Mouse (Mus musculus) c-Kit-positive CD71-negative TER-119-negative erythroid progenitor cells, embryonic 14.5 days (primary cell): ENCODE data around the gene Galnt17.
A peak's percentile ranks its signal among the peaks of the same experiment; 100 is the strongest.

ENCODE experiments used
- DNase-seq: peaks from one replicate; pipeline ENCODE4 v3.0.0-alpha.2; 2013; ENCODE audit warnings: low read depth

The Galnt17 gene

DNA sequence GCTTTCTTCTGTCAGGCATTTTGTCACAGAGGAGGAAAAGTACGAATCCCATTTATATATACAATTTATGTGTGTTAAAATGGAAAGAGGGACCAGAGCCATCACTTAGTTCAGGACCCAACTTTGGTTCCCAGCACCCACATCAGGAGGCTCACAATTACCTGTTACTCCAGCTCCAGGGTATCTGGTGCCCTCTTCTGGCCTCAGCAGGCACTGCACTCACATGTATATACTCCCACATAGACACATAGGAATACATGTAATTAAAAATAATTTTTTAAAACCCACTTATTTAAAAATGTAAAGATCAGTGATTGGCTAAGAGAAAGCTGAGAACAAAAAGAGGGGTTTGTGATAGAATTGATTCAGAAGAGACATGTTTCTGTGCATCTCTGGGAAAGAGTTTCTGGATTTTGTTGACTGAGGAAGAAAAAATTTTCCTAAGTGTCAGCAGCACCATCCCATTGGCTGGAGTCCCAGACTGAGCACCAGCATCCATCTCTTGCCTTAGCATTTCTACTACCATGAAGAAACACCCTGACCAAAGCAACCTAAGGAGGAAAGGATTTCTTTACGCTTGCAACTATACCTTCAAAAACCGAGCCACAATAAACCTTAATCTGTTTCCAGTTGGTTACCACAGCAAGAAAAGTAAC lies 381.0 kb downstream of the Galnt17 start:
- DNase-seq: no peak

DNA sequence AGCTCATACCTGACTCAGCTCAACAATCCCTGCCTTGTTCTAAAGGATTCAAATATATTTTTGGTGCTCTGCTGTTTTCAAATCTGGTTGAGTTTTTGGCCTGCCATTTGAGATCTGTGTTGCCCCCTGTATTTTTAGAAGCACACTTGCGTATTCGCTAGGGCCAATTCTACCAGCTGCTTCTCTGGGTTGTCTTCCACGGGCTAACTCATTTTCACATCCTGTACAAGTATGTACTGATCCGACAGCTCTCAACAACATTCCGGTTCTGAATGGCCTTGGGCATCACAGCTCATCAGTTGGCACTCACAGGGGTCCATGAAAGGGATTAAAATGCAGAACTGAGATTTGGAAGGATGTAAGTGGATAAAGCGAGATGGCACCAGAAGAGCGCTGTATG lies 382.6 kb downstream of the Galnt17 start:
- DNase-seq: no peak

DNA sequence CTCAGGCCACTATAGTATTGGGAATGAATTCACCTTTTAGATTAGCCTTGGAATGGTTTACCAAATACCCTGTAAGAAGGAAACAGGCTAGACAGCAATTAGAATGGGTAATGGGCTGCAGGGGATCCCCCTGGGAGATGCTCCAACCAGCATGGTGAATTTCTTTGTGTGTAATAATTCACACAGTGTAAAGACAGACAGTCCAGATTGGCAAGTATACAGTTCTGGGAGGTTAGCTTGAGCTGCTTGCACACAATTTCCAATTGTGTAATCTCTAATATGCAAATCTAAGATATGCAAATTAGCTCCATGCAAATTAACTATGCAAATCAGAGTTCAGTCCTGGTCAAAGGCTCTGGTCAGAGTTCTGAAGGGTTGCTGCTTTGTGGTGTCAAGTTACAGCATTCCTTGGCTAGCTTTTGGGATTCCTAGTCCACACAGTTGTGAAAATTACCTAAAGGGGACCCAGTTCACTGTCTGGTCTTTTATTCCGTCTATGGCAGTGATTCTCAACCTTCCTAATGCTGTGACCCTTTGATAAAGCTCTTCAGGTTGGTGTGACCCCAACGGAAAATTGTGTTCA lies 384.0 kb downstream of the Galnt17 start:
- no peak for DNase-seq

DNA sequence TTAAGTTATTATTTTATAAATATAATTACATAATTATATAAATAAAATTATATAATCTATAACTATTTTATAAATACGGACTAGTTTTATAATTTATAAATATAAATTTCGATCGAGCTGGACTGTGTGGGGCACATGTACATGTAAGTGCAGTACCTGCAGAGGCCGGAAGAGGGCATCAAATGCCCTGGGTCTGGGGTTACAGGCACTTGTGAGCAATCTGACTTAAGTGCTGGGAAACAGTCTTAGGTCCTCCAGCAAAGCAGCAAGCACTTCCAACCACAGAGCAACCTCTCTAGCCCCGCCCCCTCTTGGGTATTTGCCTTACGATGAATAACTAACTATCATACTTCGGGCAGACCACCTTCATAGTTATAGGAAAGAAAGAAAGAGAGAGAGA lies 388.3 kb downstream of the Galnt17 start:
- no peak for DNase-seq

DNA sequence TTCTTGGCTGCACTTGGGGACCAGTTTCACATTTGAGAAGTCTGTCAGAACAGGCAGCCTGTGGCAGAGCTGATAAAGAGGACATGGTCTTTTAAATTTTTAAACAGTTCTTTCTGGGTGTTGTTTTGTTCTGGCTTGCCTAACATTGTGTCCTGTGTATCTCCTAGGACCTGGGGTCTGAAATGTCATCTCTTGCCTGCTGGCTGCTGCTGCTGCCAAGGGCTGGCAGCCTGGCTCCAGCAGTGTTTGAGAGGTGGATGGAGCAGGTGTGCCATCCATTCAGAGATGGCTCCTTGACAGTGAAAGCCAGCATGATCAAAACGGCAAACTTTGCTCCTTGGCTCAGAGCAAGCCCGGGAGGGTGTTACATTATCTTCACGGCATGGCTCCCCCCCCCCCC lies 393.7 kb downstream of the Galnt17 start:
- DNase-seq: no peak

DNA sequence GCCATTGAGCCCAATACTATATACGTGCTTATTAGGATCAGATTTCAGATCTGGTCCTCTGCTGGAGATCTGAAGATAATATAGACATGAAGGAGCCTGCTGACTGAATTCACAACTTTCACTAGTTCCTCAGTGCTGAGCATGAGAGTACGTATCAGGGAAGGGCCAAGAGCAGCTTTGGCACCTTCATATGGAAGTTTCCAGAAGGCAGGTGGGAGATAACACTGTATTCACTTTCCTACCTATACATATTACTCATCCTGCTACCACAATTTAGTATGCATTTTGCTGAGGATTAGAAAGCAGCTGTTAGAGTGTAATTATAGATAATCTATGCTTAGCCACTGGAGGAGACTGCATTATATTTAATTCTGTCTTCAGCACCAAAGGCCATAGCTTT lies 396.7 kb downstream of the Galnt17 start:
- DNase-seq: no peak

DNA sequence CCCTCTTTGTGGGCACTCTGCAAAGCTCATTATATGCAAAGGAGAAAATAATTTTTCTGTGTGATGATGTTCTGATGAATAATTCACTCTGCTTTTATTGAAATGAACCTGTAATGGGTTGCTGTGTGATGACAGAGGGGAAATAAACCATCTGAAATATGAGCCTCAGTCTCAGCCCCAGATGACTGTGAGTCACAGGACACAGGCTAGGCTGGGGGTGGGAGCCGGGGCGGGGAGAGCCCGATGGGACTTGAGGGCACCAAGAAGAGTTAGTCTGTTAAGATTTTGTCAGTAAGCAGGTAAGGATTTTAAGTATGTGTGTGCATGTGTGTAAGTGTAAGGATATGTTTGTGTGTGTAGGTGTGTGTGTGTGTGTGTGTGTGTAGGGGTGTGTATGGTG lies 406.6 kb downstream of the Galnt17 start:
- DNase-seq: no peak

DNA sequence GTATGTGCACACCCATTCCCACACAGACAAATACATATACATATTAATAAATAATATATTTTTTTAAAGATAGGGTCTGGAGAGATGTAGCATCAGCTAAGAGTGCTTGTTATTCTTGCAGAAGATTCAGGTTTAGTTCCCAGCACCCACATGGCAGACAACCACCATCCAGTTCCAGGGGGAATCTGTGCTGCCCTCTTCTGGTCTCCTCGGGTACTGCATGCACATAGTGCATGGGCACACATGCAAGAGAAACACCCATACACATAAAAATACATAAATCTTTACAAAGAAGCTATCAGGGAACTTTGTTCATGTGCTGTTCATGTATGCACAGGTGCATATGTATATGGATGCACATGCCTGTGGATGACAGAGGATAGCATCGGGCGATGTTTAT lies 412.3 kb downstream of the Galnt17 start:
- no peak for DNase-seq

DNA sequence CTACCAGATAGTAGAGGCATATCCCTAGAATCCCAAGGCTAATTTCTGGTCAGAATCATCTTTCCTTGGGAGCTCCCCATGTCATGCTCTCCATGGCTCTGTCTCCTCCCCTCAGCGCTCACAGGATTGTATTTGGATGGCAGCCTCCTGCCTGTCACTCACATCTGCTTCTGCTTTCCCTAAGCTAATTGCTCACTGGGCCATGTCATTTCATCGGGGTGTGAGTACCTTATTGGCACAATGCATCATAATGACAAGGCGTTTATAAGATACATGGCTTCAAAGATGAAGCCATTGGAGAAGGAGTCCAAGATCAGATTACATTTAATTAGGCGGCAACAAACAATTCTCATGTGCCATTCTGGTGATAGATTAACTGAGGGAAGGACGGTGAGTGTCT lies 416.6 kb downstream of the Galnt17 start:
- DNase-seq: no peak

DNA sequence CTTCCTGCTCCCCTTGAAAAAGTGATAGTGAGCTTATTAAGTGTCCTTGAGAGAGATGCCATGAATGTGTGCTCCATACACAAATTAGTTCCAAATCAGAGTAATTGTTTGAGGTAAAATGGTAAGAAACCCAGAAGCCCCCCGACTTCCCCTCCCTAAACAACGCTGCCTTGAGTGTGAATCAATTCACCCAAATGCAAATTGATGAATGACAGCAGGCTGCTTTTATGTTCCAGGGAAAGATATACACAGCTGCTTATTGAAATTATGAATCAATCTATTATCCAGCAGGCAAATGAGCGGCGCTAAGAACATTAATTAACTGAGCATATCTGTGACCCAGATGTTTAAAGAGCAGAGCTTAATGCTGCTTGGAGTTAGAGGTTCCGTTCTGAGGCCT lies 428.0 kb downstream of the Galnt17 start:
- DNase-seq: no peak

DNA sequence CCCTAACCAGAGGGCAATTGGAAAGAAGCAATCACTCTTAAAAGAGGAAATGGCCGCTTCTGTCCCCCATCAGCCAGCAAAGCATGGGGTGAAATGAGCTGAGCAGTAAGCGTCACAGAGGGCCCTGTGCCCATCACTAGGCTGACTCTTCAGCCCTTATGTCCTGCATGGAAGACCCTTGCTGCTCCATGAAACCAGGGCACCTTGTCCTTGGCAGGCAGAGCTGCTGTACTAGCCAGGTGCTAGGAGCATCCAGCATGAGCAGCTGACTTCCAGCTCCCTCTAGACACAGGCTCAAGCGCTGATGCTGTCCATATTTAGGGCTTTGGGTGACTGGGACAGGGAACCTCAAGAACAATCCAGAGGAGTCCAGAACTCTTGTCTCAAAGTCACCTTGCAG lies 432.9 kb downstream of the Galnt17 start:
- no peak for DNase-seq

DNA sequence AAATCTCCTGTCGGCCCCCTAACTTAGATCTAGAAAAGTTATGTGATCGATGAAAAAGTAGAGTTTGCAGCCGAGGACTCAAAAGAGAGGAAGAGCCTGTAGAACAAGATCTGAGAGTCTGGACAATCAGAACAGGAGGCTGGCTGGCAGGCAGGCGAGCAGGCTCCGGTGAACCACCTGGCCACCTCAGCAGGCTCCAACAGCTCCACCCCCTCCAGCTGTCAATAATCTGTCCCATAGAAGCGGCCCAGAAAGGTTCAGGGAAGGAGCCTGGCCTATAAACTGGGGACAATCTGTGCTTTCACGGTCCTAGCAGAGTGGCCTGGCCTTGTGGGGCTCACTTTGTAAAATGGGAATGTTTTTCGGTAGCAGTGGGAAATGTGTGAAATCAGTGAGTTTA lies 437.2 kb downstream of the Galnt17 start:
- DNase-seq: no peak

DNA sequence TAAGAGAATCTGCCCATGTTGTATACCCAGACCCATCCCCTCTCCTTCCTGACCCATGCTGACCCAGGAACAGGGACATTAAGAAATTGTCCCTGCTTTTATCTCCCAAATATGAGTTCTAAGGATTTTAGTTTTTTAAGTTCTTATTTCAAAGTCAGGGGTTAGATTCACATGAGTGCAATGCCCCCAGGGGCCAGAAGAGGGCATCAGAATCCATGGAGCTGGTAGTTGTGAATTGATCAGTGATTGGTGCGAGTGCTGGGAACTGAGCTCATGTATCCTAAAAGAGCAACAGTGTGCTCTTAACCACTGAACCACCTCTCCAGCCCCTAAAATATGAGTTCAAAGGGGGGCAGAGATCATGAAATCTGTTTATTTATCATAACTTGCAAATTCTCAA lies 438.4 kb downstream of the Galnt17 start:
- DNase-seq: no peak

DNA sequence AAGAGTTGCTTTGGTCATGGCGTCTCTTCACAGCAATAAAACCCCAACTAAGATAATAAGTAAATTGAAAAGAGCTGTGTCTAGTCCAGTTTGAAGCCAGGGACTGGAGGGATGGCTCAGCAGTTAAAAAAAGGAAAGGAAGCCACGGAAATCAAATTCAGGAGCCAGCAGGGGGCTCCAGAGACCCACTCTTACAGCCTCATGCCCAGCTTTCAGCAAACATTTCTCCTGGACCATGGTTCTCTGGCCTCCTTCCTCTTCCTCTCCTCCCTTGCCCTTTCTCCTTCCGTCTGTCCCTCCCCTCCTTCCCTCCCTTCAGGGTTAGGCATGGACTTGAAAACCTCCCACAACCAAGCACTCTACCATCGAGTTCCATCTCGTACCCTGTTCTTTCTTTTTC lies 446.0 kb downstream of the Galnt17 start:
- no peak for DNase-seq

DNA sequence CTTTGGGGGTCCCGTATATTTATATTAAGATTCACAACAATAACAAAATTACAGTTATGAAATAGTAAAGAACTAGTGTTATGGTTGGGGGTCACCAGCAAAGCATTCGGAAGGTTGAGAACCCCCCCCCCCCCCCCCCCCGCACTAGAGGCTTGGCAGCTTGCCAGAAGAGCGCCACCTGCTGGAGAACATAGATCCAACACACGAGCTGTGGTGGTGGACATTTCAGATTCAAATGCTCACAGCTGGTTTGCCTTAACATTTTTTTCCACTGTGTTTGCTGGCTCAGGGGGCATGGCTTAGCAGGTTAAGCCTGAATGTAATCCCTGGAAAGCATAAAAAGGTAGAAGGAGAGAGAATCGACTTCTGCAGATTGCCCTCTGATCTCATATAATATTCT lies 448.6 kb downstream of the Galnt17 start:
- no peak for DNase-seq

DNA sequence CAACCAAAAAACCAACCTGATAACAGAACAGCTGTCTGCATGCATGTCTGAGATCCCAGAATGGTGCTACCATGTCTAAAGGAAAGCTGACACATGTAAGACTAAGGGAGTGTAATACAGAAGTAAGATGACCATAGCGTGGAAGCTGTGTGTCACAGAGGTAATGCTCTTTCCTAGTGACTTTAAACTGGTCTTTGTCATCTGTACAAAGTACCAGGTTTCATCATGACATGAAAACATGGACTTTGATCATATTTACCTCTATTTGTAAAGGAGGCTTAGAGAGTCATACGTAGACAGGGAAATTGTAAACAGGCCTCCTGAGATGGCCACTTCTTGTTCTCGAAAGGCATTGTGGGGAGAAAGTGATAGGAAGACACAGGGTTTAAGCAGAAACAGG lies 449.6 kb downstream of the Galnt17 start:
- no peak for DNase-seq

DNA sequence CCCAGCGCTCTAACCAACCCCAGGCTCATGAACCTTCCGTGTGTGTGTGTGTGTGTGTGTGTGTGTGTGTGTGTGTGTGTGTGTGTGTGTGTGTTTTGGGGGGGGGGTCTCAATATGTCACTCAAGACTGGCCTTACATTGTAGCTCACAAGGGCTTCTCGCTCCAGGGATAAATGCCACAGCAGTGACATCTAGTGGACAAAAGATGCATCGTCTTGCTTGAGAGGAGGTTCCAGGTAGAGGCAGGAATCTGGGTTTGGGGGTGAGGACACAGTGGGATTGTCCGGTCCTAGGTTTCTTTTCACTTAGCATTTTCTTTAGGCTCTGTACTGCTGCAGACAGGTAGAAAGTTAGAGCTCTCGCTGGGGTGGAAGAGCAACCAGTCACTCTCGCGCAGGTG lies 450.1 kb downstream of the Galnt17 start:
- peak; percentile 46 for DNase-seq

DNA sequence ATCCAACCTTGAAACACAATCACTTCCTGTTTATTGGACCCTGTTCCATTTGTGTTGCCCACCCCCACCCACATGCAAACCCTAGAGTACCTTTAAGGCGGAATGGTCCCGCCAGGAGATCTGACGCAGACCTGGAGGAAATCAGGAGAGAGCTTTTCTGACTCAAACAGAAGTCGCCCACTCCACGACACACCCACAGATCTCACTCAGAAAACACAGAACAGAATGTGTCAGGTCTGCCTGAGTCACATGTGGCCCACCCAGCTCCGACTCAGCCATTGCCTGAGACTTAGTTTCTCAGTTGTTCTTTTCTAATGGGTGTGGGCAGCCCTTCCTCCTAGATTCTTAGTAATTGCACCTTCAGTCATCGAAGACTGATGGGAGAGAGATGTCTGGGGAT lies 453.9 kb downstream of the Galnt17 start:
- no peak for DNase-seq

DNA sequence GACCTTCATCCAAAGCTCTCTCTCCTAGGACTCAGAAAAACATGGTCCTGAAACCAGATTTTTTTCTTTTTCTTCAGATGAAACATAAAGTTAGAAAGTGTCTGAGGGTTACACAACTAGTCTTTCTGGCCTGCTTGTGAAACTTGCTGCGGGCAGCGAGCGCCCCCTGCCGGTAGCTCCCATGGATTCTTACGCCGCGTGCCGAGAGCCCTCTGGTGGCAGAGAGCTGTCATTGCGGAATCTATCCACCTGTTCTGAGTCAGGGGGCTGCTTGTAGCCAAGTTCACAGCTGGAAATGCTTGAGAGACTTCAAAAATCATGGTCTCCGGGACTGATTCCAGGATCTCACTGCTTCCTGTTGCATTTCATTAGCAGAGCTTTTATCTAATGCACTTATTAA lies 454.9 kb downstream of the Galnt17 start:
- peak; percentile 66 for DNase-seq

DNA sequence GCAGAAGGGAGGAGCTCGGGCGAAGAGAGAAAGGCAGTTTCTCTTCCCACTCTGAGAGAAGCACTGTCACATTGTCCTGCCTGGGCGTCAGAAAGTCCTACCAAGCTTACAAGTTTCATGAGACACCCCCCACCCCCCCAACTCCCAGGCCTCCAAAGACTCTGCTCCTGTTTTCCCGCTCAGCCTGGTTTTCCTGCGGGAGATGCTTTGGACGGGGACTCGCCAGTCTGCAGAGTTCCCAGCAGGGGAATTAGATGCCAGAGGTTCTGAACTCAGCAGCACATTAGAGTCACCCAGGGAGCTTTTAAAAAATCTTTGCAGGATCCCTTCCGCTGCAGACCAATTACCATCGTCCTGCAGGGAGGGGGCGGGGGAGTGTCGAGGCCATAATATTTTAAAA lies 456.1 kb downstream of the Galnt17 start:
- DNase-seq: no peak

DNA sequence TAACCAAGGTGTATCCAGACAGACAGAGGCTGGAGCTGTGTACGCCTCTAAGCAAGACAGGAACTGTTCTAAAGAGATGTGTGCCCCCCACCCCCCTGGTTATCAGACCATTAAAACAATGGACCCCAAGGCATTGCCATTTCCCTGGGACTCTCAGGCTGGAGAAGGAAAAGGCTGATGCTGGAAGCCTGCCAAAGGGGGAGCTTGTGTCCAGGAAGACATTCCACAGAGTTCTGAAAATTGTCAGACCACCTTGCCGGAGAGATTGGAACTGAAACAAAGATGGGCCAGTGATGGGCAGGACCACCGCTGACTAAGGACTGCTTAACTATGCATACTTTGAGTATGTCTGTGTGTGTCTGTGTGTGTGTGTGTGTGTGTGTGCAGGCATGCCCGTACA lies 458.7 kb downstream of the Galnt17 start:
- no peak for DNase-seq

DNA sequence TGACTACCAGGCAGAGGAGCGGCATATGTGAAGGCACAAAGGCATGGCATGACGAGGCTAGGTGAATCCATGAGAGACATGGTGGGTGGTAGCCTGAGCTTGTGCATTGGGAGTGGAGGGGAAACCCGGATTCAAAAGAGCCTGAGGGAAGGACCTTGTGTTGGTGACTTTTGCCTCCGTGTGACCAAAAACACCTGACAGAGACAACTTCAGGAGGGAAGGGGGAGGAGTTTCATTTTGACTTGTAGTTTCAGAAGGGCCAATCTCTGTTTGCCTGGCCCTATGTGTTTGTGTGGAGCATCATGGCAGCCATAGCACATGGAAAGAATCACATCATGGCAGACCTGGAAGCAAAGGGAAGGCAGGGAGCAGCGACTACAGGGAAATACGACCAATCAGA lies 459.7 kb downstream of the Galnt17 start:
- DNase-seq: no peak

DNA sequence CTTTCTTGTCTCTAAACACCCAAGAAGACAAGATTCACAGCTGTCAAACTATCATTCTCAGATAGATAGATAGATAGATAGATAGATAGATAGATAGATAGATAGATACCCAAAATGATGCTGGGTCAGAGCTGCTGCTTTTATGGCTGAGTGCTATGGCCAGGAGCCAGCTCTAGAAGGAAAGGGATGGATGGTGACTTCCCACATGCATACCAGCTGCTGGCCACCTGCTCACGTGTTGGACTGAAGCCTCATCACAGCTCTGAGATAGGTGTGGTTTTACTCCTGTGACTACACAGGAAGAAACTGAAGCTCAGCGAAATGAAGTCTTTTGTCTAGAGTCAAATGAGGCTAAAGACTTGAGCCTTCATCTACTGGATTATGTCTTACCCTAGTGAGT lies 482.5 kb downstream of the Galnt17 start:
- DNase-seq: no peak
